Mouse (Mus musculus): ENCODE measurements at regions not wholly inside any gene's neighbourhood (a gene's known extent, or its start where the extent isn't known, plus 50 kb on each side); places are given as distances from the start of the nearest gene placed in this dataset.
A peak's percentile ranks its signal among the peaks of the same experiment; 100 is the strongest.

- Histone ChIP-seq H3K4me3 (ENCODE audit: insufficient read depth, low read length) (no peak overlapping the region), H3K4me1 (ENCODE audit: control insufficient read depth, insufficient read depth, low read length) (peaks cover 9% of the 10 kb centered on the region), H3K27ac (ENCODE audit: insufficient read depth, low read length) (no peak overlapping the region)
- TF ChIP-seq POLR2A (IDR thresholded peaks at IDR 0.05; ENCODE audit: extremely low read depth, insufficient read depth, low read length) (no peak), CTCF (IDR thresholded peaks at IDR 0.05; ENCODE audit: extremely low read depth, insufficient read depth, low read length) (no peak)
Measured at GRCm38 (mm10) chr1:159398643-159399042, 124.9 kb upstream of the Tnr start.

GRCm38 (mm10) chr1:159406317-159406716 lies 117.3 kb upstream of the Tnr start:
- TF ChIP-seq CTCF (IDR thresholded peaks at IDR 0.05; ENCODE audit: extremely low read depth, insufficient read depth, low read length): no peak
- TF ChIP-seq POLR2A (IDR thresholded peaks at IDR 0.05; ENCODE audit: extremely low read depth, insufficient read depth, low read length): no peak
- Histone ChIP-seq H3K4me3 (ENCODE audit: insufficient read depth, low read length) (no peak overlapping the region), H3K27ac (ENCODE audit: insufficient read depth, low read length) (no peak overlapping the region), H3K4me1 (ENCODE audit: control insufficient read depth, insufficient read depth, low read length) (no peaks in the 10 kb centered on the region)

DNA sequence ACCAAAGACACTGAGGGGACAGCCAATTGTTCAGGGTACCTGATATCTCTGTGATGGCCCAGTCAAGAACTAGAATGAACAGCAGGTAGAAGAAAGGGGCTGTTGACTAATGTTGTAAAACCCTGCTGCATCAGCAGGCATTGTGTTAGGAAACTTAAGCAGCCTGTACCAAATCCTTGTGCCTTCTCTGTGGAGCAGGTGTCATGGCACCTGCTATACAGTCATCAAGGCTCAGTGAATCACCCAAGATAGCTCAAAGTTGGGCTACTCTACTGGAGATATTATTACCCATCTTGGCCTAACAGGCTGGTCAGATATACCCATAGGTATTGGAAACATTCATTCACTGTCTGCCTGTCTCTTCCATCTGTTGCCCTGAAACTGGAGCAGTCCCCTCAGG lies 116.8 kb upstream of the Tnr start:
- no peak overlapping the region for H3K27ac ChIP-seq (ENCODE audit: insufficient read depth, low read length)
- TF ChIP-seq POLR2A (IDR thresholded peaks at IDR 0.05; ENCODE audit: extremely low read depth, insufficient read depth, low read length): no peak
- TF ChIP-seq CTCF (IDR thresholded peaks at IDR 0.05; ENCODE audit: extremely low read depth, insufficient read depth, low read length): no peak

DNA sequence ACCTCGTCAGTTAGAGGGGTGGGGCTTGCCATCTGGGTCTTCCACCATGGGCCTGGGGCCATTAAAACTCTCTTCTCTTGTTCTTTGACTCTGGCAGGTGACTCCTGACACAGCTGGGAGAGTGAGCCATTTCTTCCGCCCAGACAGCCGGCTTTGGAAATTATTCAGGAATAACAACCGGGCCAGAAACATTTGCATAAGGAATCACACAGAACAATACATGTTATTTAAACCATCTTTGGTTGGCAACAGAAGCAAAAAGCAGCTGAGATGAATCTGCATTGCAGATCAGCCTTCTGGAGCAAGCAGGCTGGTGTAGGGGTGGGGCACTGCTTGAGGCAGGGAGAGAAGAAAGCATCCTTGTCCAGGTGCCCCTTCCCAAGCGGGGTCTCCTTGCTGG lies 110.2 kb upstream of the Tnr start:
- TF ChIP-seq CTCF (IDR thresholded peaks at IDR 0.05; ENCODE audit: extremely low read depth, insufficient read depth, low read length): no peak
- TF ChIP-seq POLR2A (IDR thresholded peaks at IDR 0.05; ENCODE audit: extremely low read depth, insufficient read depth, low read length): no peak
- peaks cover 2% of the 10 kb centered on the region for H3K4me1 ChIP-seq (ENCODE audit: control insufficient read depth, insufficient read depth, low read length)
- H3K4me3 ChIP-seq (ENCODE audit: insufficient read depth, low read length): no peak overlapping the region
- H3K27ac ChIP-seq (ENCODE audit: insufficient read depth, low read length): no peak overlapping the region

More for the DNA sequence above, 116.8 kb upstream of the Tnr start:
- Histone ChIP-seq H3K4me1 (ENCODE audit: control insufficient read depth, insufficient read depth, low read length) (no peaks in the 10 kb centered on the region), H3K4me3 (ENCODE audit: insufficient read depth, low read length) (no peak overlapping the region)

DNA sequence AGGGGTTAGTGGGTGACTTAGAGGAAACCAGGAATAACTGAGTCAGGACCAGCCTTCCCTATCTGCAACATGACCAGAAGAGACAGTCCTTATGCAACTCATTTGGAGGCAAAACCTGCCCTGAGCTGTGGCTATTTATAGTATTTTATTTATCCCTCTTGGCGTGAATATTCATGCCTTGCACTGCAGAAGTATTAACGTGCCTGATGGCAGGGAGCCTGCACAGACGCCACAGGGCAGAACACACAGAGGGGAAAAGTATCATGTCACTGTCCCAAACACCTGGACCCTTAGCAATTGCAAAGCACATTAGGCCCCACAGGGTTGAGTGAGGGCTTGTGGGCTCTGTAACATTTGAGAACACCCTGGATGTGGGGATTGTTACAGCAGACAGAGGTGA lies 107.9 kb upstream of the Tnr start:
- peaks cover 2% of the 10 kb centered on the region for H3K4me1 ChIP-seq (ENCODE audit: control insufficient read depth, insufficient read depth, low read length)
- H3K4me3 ChIP-seq (ENCODE audit: insufficient read depth, low read length): no peak overlapping the region
- TF ChIP-seq CTCF (IDR thresholded peaks at IDR 0.05; ENCODE audit: extremely low read depth, insufficient read depth, low read length) (no peak), POLR2A (IDR thresholded peaks at IDR 0.05; ENCODE audit: extremely low read depth, insufficient read depth, low read length) (no peak)
- H3K27ac ChIP-seq (ENCODE audit: insufficient read depth, low read length): no peak overlapping the region

- peaks cover 2% of the 10 kb centered on the region for H3K4me1 ChIP-seq (ENCODE audit: control insufficient read depth, insufficient read depth, low read length)
- H3K27ac ChIP-seq (ENCODE audit: insufficient read depth, low read length): no peak overlapping the region
- H3K4me3 ChIP-seq (ENCODE audit: insufficient read depth, low read length): no peak overlapping the region
- no peak for TF ChIP-seq POLR2A (IDR thresholded peaks at IDR 0.05; ENCODE audit: extremely low read depth, insufficient read depth, low read length)
- no peak for TF ChIP-seq CTCF (IDR thresholded peaks at IDR 0.05; ENCODE audit: extremely low read depth, insufficient read depth, low read length)
Measured at GRCm38 (mm10) chr1:159417176-159417575, 106.4 kb upstream of the Tnr start.

DNA sequence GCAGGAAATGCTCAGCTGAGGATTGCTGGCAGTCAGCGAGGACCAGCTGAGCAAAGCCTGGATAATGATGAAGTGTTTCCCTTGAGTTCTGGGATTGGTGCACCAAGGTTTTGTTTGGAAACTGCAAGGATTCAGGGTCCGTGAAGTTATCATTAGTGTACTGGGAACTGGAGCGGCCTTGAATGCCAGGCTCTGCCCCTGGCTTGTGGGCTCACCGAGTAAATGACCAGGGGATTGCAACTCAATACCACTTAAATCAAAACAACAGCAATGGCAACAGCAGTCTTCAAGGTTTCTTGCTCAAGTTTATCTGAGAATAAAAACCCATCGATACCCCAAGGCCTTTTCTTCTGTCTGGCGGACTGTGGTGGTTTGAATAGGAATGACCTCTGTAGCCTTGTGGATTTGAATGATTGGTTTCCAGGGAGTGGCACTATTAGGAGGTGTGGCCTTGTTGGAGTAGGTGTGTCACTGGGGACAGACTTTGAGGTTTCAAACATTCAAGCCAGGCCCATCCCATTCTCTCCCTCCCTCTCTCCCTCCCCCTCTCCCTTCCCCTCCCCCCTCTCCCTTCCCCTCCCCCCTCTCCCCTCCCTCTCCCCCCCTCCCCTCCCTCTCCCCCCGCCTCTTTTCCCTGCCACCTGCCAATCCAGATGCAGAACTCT lies 104.1 kb upstream of the Tnr start:
- no peak for TF ChIP-seq CTCF (IDR thresholded peaks at IDR 0.05; ENCODE audit: extremely low read depth, insufficient read depth, low read length)
- no peak for TF ChIP-seq POLR2A (IDR thresholded peaks at IDR 0.05; ENCODE audit: extremely low read depth, insufficient read depth, low read length)
- Histone ChIP-seq H3K4me1 (ENCODE audit: control insufficient read depth, insufficient read depth, low read length) (peaks cover 4% of the 10 kb centered on the region), H3K4me3 (ENCODE audit: insufficient read depth, low read length) (no peak overlapping the region), H3K27ac (ENCODE audit: insufficient read depth, low read length) (no peak overlapping the region)

GRCm38 (mm10) chr1:159420189-159420588 lies 103.4 kb upstream of the Tnr start:
- TF ChIP-seq POLR2A (IDR thresholded peaks at IDR 0.05; ENCODE audit: extremely low read depth, insufficient read depth, low read length) (no peak), CTCF (IDR thresholded peaks at IDR 0.05; ENCODE audit: extremely low read depth, insufficient read depth, low read length) (no peak)
- Histone ChIP-seq H3K4me3 (ENCODE audit: insufficient read depth, low read length) (no peak overlapping the region), H3K27ac (ENCODE audit: insufficient read depth, low read length) (no peak overlapping the region), H3K4me1 (ENCODE audit: control insufficient read depth, insufficient read depth, low read length) (peaks cover 4% of the 10 kb centered on the region)

DNA sequence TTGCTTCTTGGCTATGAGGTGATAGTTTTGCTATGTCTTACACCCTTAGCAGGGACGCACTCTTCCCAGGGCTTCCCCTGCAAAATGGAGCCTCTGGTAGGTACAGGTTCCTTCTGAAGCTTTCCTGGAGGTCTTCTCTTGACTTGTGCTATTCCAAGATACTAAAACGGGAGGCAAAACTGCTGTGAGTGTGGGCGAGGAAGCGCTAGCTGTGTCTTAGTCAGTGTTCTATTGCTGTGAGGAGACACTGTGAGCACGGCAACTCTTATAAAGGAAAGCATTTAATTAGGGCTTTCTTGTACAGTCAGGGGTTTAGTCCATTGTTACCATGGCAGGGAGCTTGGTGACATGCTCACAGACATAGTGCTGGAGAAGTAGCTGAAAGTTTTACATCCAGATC lies 99.9 kb upstream of the Tnr start:
- TF ChIP-seq CTCF (IDR thresholded peaks at IDR 0.05; ENCODE audit: extremely low read depth, insufficient read depth, low read length): no peak
- no peak for TF ChIP-seq POLR2A (IDR thresholded peaks at IDR 0.05; ENCODE audit: extremely low read depth, insufficient read depth, low read length)
- Histone ChIP-seq H3K4me3 (ENCODE audit: insufficient read depth, low read length) (no peak overlapping the region), H3K4me1 (ENCODE audit: control insufficient read depth, insufficient read depth, low read length) (peaks cover 4% of the 10 kb centered on the region; the same call in 1 of the 2 replicates), H3K27ac (ENCODE audit: insufficient read depth, low read length) (peak overlapping the region; percentile 47; the same call in 1 of the 2 replicates)

DNA sequence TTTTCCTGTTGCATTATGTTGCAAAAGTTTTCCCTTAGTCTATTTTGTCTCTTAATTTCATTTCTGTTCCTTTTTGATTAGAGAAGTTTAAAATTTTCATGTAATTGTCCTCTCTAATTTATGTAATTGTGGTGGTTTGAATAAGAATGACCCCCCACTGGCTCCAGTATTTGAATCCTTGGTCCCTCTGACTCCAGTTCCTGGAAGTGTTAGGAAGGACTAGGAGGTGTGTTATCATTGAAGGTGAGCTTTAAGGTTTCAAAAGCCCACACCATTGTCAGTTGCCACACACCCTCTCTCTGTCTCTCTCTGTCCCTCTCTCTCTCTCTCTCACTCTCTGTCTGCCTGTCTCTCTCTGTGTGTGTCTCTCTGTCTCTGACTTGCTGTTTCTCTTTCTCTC lies 93.6 kb upstream of the Tnr start:
- no peaks in the 10 kb centered on the region for H3K4me1 ChIP-seq (ENCODE audit: control insufficient read depth, insufficient read depth, low read length)
- TF ChIP-seq CTCF (IDR thresholded peaks at IDR 0.05; ENCODE audit: extremely low read depth, insufficient read depth, low read length) (no peak), POLR2A (IDR thresholded peaks at IDR 0.05; ENCODE audit: extremely low read depth, insufficient read depth, low read length) (no peak)
- no peak overlapping the region for H3K27ac ChIP-seq (ENCODE audit: insufficient read depth, low read length)
- no peak overlapping the region for H3K4me3 ChIP-seq (ENCODE audit: insufficient read depth, low read length)

All from cortical plate, adult 2 months (tissue).